Mouse (Mus musculus): ENCODE results near the gene Rarg.

Rarg gene

DNA sequence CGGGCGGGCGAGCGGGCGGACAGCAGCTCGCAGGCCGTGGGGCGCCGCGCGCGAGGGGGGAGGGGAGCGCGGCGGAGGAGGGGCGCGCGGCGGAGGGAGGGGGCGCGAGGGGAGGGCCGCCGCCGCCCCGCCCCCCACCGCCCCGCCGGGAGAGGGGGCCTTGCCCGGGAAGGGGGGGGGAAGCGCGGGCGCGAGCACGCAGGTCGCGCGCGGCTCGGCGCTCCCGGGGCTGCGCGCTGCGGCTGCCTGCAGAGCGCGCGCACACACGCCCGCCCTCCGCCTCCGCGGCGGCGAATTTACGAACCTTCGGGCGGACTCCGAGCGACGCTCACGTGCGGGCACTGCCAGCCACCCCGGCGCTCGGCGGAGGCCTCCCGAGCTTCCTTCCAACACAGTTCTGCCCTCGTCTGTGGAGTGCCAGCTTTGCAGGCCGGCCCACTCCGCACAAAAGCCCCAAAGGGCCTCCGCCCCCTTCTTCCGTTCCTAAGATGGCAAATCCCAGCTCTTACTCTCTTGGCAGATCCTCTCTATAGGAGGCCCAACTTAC, 53.4 kb downstream of the Rarg start:
- peak; percentile 71 for DNase-seq

DNA sequence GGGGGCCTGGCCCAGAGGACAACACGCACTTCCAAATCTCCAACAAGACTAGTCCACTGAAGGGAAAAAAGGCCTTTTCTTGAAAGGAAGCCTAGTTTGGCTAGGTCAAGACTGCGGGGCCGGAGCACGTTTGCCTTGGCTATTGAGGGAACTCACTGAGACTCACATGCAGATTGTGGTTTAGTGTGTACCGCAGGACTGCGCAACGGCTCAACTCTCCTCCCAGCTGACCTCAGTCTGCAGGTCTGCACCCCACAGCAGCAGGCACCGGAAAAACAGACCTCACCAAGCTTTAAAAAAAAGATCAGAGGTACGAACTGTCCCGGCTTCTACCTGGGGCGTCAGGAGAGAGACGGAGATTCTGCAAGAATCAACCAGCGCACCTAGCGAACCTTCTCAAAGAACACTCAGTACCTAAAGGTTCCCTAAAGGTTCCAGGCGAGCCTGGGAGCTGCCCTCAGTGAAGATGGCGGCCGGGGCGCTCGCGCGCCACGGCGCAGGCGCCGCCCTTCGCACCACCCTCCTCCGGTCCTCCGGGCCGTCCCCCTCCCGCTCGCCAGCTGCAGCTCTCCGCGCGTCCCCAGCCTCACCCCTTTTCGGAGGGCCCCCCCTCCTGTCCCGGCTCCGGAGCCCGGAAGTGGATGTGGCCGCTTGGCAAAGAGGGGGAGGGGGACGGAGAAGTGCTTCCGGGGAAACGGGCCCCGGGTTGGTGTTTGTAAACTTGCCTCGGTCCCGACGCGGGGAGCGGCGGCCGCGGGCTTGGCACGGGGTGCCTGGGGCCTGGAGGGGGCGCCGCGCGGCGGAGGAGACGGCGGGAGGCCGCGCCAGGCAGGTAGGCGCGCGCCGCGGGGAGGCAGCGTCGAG, 54.1 kb downstream of the Rarg start, which contains the start of gene Zfp740:
TSS of gene Zfp740 (plus strand) at position 279 of the 864 bp plus-strand sequence.
- DNase-seq: peak; percentile 97

DNA sequence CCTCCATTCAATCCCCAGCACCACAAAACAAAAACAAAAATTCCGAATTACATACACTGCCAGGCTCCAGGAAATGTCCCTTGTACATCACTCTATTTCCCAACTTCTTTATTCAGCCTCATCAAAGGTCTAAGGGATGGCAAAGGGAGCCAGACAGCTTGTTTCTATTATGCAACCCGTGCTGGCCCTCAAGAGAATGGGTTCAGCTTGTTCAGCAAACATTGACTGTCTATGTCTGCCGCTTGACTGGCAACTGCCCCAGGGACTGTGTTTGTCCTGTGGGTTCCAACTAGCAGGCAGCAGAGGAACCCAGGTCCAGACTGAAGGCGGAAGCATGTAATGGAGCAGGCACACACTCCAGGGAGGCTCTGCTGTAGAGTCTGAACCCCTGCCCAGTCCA, 58.5 kb downstream of the Rarg start:
- DNase-seq: peak; percentile 54

DNA sequence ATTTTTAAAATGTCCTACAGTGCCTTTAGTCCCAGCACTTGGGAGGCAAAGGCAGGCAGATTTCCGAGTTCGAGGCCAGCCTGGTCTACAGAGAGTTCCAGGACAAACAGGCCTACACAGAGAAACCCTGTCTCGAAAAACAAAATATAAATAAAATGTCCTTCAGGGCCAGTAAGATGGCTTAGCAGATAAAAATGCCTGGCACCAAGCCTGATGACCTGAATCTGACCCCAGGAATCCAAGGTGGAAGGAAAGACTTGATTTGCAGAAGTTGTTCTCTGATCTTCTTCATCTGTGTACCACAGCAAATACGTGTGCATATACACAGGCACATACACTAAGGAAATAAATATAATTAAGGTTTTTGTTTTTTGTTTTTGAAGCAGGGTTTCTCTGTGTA, 61.9 kb downstream of the Rarg start:
- no peak for DNase-seq

DNA sequence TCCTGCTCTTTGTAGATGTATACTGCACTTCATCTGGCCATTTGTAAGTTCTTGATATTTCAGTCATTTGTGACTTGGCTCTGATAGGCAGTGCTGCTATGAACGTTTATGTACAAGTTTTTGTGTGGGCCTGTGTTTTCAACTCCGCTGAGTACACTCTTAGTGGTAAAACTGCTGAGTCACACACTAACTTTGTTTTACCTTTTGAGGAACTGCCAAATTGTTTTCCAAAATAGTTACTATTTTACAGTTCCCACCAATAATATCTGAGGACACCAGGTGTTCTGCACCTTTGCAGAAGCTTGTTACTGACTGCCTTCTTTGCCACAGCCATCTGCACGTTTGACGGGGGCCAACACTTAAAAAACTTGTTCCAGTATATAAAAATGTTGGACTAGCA, 62.9 kb downstream of the Rarg start:
- DNase-seq: peak; percentile 60

DNA sequence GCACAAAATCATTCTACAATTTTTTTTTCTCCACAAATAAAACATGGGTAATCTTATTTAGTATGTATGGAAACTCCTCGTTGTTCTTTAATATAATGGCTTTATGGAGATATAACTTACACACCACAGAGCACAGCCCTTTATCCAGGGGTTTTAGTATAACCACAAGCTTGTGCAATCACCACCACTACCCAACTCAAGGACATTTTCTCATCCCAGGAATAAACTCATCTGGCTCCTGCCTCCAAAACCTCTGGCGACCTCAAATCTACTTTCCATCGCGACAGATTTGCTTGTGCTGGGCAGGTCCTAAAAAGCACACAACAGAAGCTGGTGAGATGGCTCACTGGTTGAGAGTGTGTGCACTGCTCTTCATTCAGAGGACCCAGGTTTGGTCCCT, 63.7 kb downstream of the Rarg start:
- no peak for DNase-seq

DNA sequence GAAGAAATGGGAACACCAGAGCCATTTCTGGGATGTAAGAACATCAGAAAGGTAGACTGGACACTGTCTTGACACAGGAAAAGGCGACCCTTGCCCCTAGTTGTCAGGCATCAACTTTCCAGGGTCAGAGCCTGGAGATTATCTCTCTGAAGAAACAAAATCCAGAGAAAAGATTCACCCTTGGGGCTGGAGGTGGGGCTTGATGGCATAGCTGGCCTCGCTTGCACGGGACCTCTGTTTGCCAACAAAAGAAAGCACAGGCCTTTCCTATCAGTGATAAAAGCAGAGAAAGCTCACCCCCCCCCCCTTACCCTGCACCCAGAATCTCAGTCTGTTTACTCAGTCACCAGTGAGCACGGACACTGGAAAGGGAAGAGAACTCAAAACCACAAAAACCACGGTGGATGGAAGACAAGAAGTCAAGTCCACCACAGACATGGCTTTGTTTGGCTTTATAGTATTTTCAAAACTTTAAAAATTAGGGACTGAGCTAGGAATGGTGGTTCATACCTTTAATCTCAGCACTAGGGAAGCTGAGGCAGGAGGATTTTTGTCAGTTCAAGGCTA, 64.4 kb downstream of the Rarg start:
- no peak for DNase-seq

DNA sequence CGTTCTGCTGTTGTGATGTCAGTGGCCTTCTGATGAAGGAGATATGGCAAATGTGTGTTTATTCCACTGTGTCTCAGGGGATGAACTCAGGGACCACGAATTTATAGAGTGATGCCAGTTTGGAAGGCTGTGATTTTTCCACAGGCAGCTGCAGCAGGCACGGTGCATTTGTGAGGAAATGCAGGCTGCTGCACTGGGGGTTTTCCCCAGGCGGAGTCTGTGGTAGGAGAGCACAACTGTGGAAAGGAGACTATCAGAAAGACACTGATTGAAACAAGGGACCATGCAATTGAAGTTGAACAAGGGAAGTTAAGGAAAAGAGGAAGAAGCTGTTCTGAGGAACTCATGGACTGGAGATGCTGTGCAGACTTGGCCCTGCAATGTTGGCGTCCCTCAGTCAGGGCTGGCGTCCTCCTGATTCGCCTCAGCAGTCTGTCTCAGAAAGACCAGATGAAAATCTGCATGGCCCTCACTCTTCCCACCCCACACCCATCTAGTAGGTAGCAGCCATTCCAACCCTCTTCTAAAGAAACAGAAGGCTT, 65.0 kb downstream of the Rarg start:
- DNase-seq: no peak

DNA sequence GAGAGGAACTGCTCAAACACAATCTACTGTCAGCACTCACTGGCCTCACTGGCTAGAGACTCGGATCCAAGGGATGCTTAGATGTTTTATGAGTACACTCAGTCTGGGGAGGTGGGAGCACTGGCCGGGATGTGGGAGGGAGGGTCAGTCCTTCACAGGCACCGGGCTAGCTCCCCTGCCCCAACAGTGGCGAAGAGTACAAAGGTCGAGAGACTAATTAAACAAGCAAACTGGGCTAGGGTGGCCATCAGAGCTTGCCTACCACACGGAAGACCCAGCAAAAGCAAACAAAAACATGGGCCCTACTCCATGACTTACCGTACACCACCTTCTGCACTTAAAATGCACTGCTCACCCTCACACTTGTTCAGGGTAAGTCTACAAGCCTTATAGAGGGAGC, 65.6 kb downstream of the Rarg start:
- no peak for DNase-seq

DNA sequence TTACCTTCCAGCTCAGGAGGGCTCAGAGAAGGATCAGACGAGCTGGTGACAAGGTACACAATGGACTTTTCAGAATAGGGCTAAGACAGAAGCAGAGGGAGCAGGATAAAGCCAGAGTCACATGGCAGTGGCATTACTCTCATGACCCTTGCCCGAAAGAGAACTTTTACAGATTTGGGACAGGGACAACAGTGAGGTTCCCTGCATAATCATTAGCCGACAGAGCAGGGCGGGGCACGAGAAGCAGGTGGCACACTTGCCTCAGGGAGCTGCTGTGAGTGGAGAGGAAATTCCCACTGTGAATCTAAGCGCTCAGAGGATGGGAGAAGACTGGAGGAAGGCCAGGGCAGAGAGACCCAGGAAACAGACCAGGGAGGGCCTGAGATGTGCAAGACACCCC, 68.4 kb downstream of the Rarg start:
- peak; percentile 86 for DNase-seq

DNA sequence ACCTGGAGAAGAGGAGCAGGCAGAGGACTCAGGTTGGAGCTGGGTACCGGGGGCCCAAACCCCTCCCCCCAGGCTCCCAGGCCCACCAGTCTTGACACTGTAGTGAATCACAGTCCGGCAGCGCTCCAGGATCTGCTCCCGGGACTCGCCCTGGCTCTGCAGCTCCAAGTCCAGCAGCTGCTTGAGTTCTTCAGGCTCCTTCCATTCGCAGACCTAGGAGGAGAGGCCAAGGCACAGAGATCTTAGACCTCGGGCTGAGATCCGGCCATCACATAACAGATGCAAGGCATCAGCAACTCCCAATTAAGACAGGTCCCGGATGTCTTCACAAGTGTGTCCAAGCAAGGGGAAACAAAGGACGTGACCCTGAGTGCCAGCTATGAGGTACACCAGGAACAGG, 69.2 kb downstream of the Rarg start:
- DNase-seq: no peak

DNA sequence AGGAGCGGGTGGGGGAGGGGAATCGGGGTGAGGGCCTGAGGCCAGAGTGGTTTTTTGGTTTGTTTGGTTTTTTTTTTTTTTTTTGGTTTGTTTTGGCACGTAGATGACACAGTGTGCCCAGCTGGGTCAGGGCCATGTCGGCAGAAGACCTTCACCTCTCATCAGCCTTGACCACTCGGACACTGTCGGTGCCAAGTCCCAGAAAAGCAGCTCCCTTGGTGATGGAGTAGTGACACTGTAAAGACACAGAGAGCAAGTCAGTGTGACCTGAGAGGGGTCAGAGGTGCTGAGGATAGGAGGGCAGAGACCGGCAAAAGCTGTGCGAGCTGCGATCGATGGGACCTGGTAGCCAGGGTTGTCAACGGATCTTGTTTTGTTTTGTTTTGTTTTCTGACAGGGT, 71.1 kb downstream of the Rarg start:
- peak; percentile 59 for DNase-seq

All from kidney, adult 9 months (tissue).